Mouse (Mus musculus): ENCODE data around the gene Gsap.

DNA sequence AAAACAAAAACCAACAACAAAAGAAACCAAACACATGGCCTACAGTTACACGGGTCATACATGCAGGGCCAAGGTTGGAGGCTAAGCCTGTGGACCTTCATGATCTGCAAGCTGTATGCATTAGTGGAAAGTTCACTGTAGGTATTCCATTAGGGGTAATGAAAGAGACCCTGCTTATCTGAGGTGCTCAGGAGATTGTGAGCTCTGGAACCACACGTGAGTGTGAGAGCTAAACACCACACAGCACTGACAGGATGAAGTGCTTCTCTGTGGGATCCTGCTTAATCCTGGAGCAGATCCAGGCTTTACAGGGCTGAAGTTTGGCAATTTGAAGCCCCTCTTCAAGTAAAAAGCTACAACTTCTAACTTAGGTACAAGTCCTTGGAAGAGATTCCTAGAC lies 134.1 kb downstream of the Gsap start:
- no peak for TF ChIP-seq POU5F1 (IDR thresholded peaks at IDR 0.05; ENCODE audit: borderline replicate concordance, low read length)
- no peak for TF ChIP-seq CTCF (conservative IDR thresholded peaks at IDR 0.05; ENCODE audit: low read length)
